ENCODE assay signal across 29 mouse cellular contexts in genomic region chr17:78449635-78450197, GRCm38 (mm10). TPM values are rescaled to one million over a fixed set of nuclear protein-coding genes. Genes with fewer than 3 reads are reported as not detected.
DNase-seq lines count a peak whose midpoint lies in the region; ATAC-seq and TF ChIP-seq lines count a peak whose summit lies in the region.
"Had no signal": no experiment of that assay in that cellular context is flagged by ENCODE, and none has a peak within 500 bp of the region (broad histone marks: within the 10 kb centered on the region; RNA-seq: fewer than 3 reads in every experiment).

No protein-coding gene starts in this region.

- peak; percentile 57 for ATAC-seq in lung, embryonic 14.5 days (ENCODE audit: insufficient read depth)
- peak; percentile 74 for ATAC-seq in Patski
- 0 out of 2 replicates have a peak, but pooled peaks have one; percentile 29 for ATAC-seq in embryonic facial prominence, embryonic 11.5 days (replicated peaks; ENCODE audit: insufficient number of reproducible peaks, low FRiP score, low TSS enrichment, low read depth)
- ATAC-seq in hindbrain, embryonic 16.5 days: no peak
- no peak for ATAC-seq in midbrain, embryonic 14.5 days (ENCODE audit: low FRiP score, low TSS enrichment)
- ATAC-seq: CD4-positive, CD25-positive, alpha-beta regulatory T cell, adult 4 months; forebrain, embryonic 16.5 days; intestine, embryonic 15.5 days; liver, embryonic 12.5 days had no signal

- no peaks in the 10 kb centered on the region for H3K9me3 ChIP-seq in lung, embryonic 14.5 days (ENCODE audit: low read depth, low read length)
- no peaks in the 10 kb centered on the region for H3K9me3 ChIP-seq in embryonic facial prominence, embryonic 11.5 days (replicated peaks; ENCODE audit: control insufficient read depth, low read length)
- H3K9me3 ChIP-seq in hindbrain, embryonic 16.5 days (ENCODE audit: control insufficient read depth, low read length): no peaks in the 10 kb centered on the region
- H3K9me3 ChIP-seq in midbrain, embryonic 14.5 days (ENCODE audit: control insufficient read depth, low read length): no peaks in the 10 kb centered on the region
- H3K9me3 ChIP-seq: forebrain, embryonic 10.5 days; heart, embryonic 15.5 days; intestine, embryonic 15.5 days; limb, embryonic 13.5 days; liver, embryonic 12.5 days had no signal

- H3K27me3 ChIP-seq in lung, embryonic 14.5 days (ENCODE audit: insufficient read depth, low read length): no peaks in the 10 kb centered on the region
- H3K27me3 ChIP-seq in Patski: no peaks in the 10 kb centered on the region
- no peaks in the 10 kb centered on the region for H3K27me3 ChIP-seq in embryonic facial prominence, embryonic 11.5 days (ENCODE audit: control insufficient read depth, insufficient read depth, low read length)
- H3K27me3 ChIP-seq in hindbrain, embryonic 16.5 days (replicated peaks; ENCODE audit: control insufficient read depth, insufficient read depth, low read length): no peaks in the 10 kb centered on the region
- H3K27me3 ChIP-seq in midbrain, embryonic 14.5 days (ENCODE audit: control insufficient read depth, insufficient read depth, low read length): no peaks in the 10 kb centered on the region
- H3K27me3 ChIP-seq: heart, embryonic 15.5 days; intestine, embryonic 15.5 days; limb, embryonic 13.5 days; liver, embryonic 12.5 days had no signal

- H3K4me1 ChIP-seq in lung, embryonic 14.5 days (ENCODE audit: insufficient read depth): no peaks in the 10 kb centered on the region
- no peaks in the 10 kb centered on the region for H3K4me1 ChIP-seq in embryonic facial prominence, embryonic 11.5 days (ENCODE audit: control insufficient read depth, insufficient read depth, low read length)
- H3K4me1 ChIP-seq in hindbrain, embryonic 16.5 days (ENCODE audit: control insufficient read depth, insufficient read depth, low read depth, low read length): no peaks in the 10 kb centered on the region
- H3K4me1 ChIP-seq in midbrain, embryonic 14.5 days (ENCODE audit: control insufficient read depth, insufficient read depth, low read length): no peaks in the 10 kb centered on the region
- H3K4me1 ChIP-seq: intestine, embryonic 15.5 days; liver, embryonic 12.5 days had no signal

- in situ Hi-C loops in Patski (cut with MboI; ENCODE audit: low pct_unique_long_range_greater_than_20kb): loop anchor here (5.0 to 10.0 kb wide), 2 partner anchors 252 to 405 kb away; no protein-coding TSS in a partner anchor

- H3K9ac ChIP-seq in lung, embryonic 14.5 days: no peak overlapping the region
- H3K9ac ChIP-seq in embryonic facial prominence, embryonic 11.5 days (replicated peaks; ENCODE audit: low read length): no peak overlapping the region
- no peak overlapping the region for H3K9ac ChIP-seq in hindbrain, embryonic 16.5 days (ENCODE audit: low read depth, low read length)
- H3K9ac ChIP-seq in midbrain, embryonic 14.5 days (replicated peaks; ENCODE audit: low read length): no peak overlapping the region
- H3K9ac ChIP-seq: heart, embryonic 15.5 days; hindbrain, embryonic 14.5 days; intestine, embryonic 15.5 days; limb, embryonic 13.5 days; liver, embryonic 12.5 days had no signal

- H3K27ac ChIP-seq in gastrocnemius, adult 2 months: peak overlapping the region; percentile 63; the same call in 1 of the 2 replicates
- no peak overlapping the region for H3K27ac ChIP-seq in lung, embryonic 14.5 days (ENCODE audit: low read depth)
- H3K27ac ChIP-seq in embryonic facial prominence, embryonic 11.5 days (replicated peaks; ENCODE audit: low read depth, low read length): no peak overlapping the region
- no peak overlapping the region for H3K27ac ChIP-seq in hindbrain, embryonic 16.5 days (ENCODE audit: low read depth, low read length)
- H3K27ac ChIP-seq in midbrain, embryonic 14.5 days (replicated peaks; ENCODE audit: low read depth, low read length): no peak overlapping the region
- H3K27ac ChIP-seq: forebrain, embryonic 10.5 days; heart, embryonic 15.5 days; hindbrain, embryonic 14.5 days; intestine, embryonic 15.5 days; limb, embryonic 13.5 days; liver, embryonic 12.5 days; macrophage had no signal

- no peak overlapping the region for H3K4me3 ChIP-seq in gastrocnemius, adult 2 months
- no peak overlapping the region for H3K4me3 ChIP-seq in lung, embryonic 14.5 days (ENCODE audit: low read depth, low read length)
- H3K4me3 ChIP-seq in embryonic facial prominence, embryonic 11.5 days (ENCODE audit: low read depth, low read length): no peak overlapping the region
- no peak overlapping the region for H3K4me3 ChIP-seq in hindbrain, embryonic 16.5 days (ENCODE audit: low read length)
- H3K4me3 ChIP-seq in midbrain, embryonic 14.5 days (replicated peaks; ENCODE audit: low read depth, low read length): no peak overlapping the region
- H3K4me3 ChIP-seq: forebrain, embryonic 10.5 days; heart, embryonic 15.5 days; intestine, embryonic 15.5 days; limb, embryonic 13.5 days; liver, embryonic 12.5 days had no signal

- 42% methylated on average over 13 of the region's 13 CpGs for WGBS in lung, embryonic 14.5 days
- WGBS in embryonic facial prominence, embryonic 11.5 days: 55% methylated on average over 13 of the region's 13 CpGs
- 72% methylated on average over 13 of the region's 13 CpGs for WGBS in hindbrain, embryonic 16.5 days
- WGBS in midbrain, embryonic 14.5 days: 83% methylated on average over 13 of the region's 13 CpGs

- no peaks in the 10 kb centered on the region for H3K36me3 ChIP-seq in lung, embryonic 14.5 days (ENCODE audit: insufficient read depth)
- H3K36me3 ChIP-seq in embryonic facial prominence, embryonic 11.5 days (replicated peaks; ENCODE audit: control insufficient read depth, insufficient read depth, low read depth, low read length): no peaks in the 10 kb centered on the region
- H3K36me3 ChIP-seq in hindbrain, embryonic 16.5 days (ENCODE audit: control insufficient read depth, insufficient read depth, low read length): no peaks in the 10 kb centered on the region
- H3K36me3 ChIP-seq in midbrain, embryonic 14.5 days (ENCODE audit: control insufficient read depth, insufficient read depth, low read length): no peaks in the 10 kb centered on the region
- H3K36me3 ChIP-seq: forebrain, embryonic 10.5 days; heart, embryonic 15.5 days; intestine, embryonic 15.5 days; limb, embryonic 13.5 days; liver, embryonic 12.5 days had no signal

- CTCF ChIA-PET in Patski (lab: Charles Lee): interaction anchor here (0.9 to 2.6 kb wide), 6 partner anchors 9 to 252 kb away, joined by 3 to 10 read pairs (median 4); no protein-coding TSS in a partner anchor

- no peak for TF ChIP-seq CTCF in gastrocnemius, adult 2 months (IDR thresholded peaks at IDR 0.05)
- no peak for TF ChIP-seq CTCF in lung, embryonic 14.5 days (IDR thresholded peaks at IDR 0.05; ENCODE audit: low read depth)
- TF ChIP-seq CTCF in Patski (IDR thresholded peaks at IDR 0.05): no peak

- no peak for DNase-seq in gastrocnemius, adult 2 months
- no peak for DNase-seq in gastrocnemius, postnatal 36 days
- DNase-seq in lung, embryonic 14.5 days: peak; percentile 3
- no peak for DNase-seq in lung, postnatal 25 days (ENCODE audit: low spot score)
- DNase-seq in Patski (ENCODE audit: low read depth, low spot score): no peak
- peak; percentile 23 for DNase-seq in embryonic facial prominence, embryonic 11.5 days (ENCODE audit: low spot score)
- no peak for DNase-seq in midbrain, embryonic 14.5 days
- DNase-seq: adrenal gland, adult 8-10 months; cerebellum, adult 11-12 months; cerebellum, postnatal 10 days; gastrocnemius, postnatal 25 days; heart, postnatal 36 days; kidney, postnatal 14 days; layer of hippocampus, postnatal 36 days; lung, adult 2 months; right cerebral cortex, postnatal 25 days; spleen, adult 18-20 months; thymus, postnatal 14 days had no signal

- POLR2A ChIA-PET in Patski (lab: Charles Lee): interaction anchor here (1.0 kb wide), 1 partner anchor 59 kb away, joined by 4 read pairs; the partner anchor contains the start of gene Vit

- no peak overlapping the region for H3K4me2 ChIP-seq in lung, embryonic 14.5 days
- no peak overlapping the region for H3K4me2 ChIP-seq in embryonic facial prominence, embryonic 11.5 days (ENCODE audit: low read depth, low read length)
- H3K4me2 ChIP-seq in hindbrain, embryonic 16.5 days (ENCODE audit: low read length): no peak overlapping the region
- no peak overlapping the region for H3K4me2 ChIP-seq in midbrain, embryonic 14.5 days (ENCODE audit: low read length)
- H3K4me2 ChIP-seq: heart, embryonic 15.5 days; hindbrain, embryonic 14.5 days; intestine, embryonic 15.5 days; limb, embryonic 13.5 days; liver, embryonic 12.5 days; midbrain, embryonic 11.5 days had no signal

- intact Hi-C loops in gastrocnemius, adult 2 months (cut with DNase I): loop anchor here (5.0 kb wide), 1 partner anchor 152 kb away; no protein-coding TSS in a partner anchor
- intact Hi-C loops in gastrocnemius, postnatal 36 days (cut with DNase I): loop anchor here (10.0 kb wide), 2 partner anchors 65 to 405 kb away; no protein-coding TSS in a partner anchor

RNA-seq across cellular contexts. Expression of gene Fez2, which starts 31.8 kb away (rescaled TPM):
- total RNA-seq in gastrocnemius, adult 2 months (2021): 10 to 100 TPM; 58.2 to 65.3 TPM
- 10 to 100 TPM; 52.8 to 64.7 TPM for total RNA-seq in gastrocnemius, postnatal 36 days (2021)
- 43.5 and 45.0 TPM in 2 replicates for polyA plus RNA-seq in lung, embryonic 14.5 days (2014; fragmentation: Nextera tagmentation; extraction: Ambion mirVana)
- polyA plus RNA-seq in Patski (2021): 86.4 TPM
- polyA plus RNA-seq in embryonic facial prominence, embryonic 11.5 days (2014; fragmentation: Nextera tagmentation; extraction: Ambion mirVana): 46.0 and 46.1 TPM in 2 replicates
- 63.4 and 64.9 TPM in 2 replicates for polyA plus RNA-seq in hindbrain, embryonic 16.5 days (2015; fragmentation: Nextera tagmentation; extraction: Ambion mirVana)
- polyA plus RNA-seq in midbrain, embryonic 14.5 days (2014; fragmentation: Nextera tagmentation; extraction: Ambion mirVana): 44.5 and 51.0 TPM in 2 replicates

RNA-seq across cellular contexts. Expression of gene Vit, which starts 58.1 kb away (rescaled TPM):
- 1 to 10 TPM; 1.9 to 3.6 TPM for total RNA-seq in gastrocnemius, adult 2 months (2021)
- total RNA-seq in gastrocnemius, postnatal 36 days (2021): 1 to 10 TPM; 1.6 to 2.8 TPM
- polyA plus RNA-seq in lung, embryonic 14.5 days (2014; fragmentation: Nextera tagmentation; extraction: Ambion mirVana): not detected in 2 replicates
- 95.0 TPM for polyA plus RNA-seq in Patski (2021)
- polyA plus RNA-seq in embryonic facial prominence, embryonic 11.5 days (2014; fragmentation: Nextera tagmentation; extraction: Ambion mirVana): 1.3 TPM in 2 replicates
- polyA plus RNA-seq in hindbrain, embryonic 16.5 days (2015; fragmentation: Nextera tagmentation; extraction: Ambion mirVana): 12.4 and 12.8 TPM in 2 replicates
- 4.2 and 6.4 TPM in 2 replicates for polyA plus RNA-seq in midbrain, embryonic 14.5 days (2014; fragmentation: Nextera tagmentation; extraction: Ambion mirVana)
- polyA plus RNA-seq: CD4-positive, CD25-positive, alpha-beta regulatory T cell, adult 4 months; macrophage had no signal

Comparison
In these comparisons a context has a peak if more than half of its experiments do, and no peak if none do; other contexts are left out.
1. DNase-seq: peak in lung, embryonic 14.5 days (single experiment) and embryonic facial prominence, embryonic 11.5 days (single experiment); none in gastrocnemius, adult 2 months (single experiment), gastrocnemius, postnatal 36 days (0 of 2), lung, postnatal 25 days (single experiment), Patski (single experiment) and midbrain, embryonic 14.5 days (single experiment).
2. ATAC-seq: peak in lung, embryonic 14.5 days (single experiment), Patski (single experiment) and embryonic facial prominence, embryonic 11.5 days (single experiment); none in hindbrain, embryonic 16.5 days (single experiment) and midbrain, embryonic 14.5 days (single experiment).